Mouse (Mus musculus) embryonic fibroblast, embryonic 13.5 days (primary cell): ENCODE results near the gene Gm20425.

Experiments
- CTCF ChIP-seq: IDR thresholded peaks from 2 replicates; pipeline ENCODE4 v1.5.1; 2011; ENCODE audit warnings: mild to moderate bottlenecking, control low read depth, low read length, moderate library complexity, borderline replicate concordance; ENCODE audit not compliant: insufficient read depth
- POLR2A ChIP-seq: IDR thresholded peaks from 2 replicates; pipeline ENCODE4 v1.6.1; 2011; ENCODE audit warnings: low read depth, mild to moderate bottlenecking, control low read depth, low read length, moderate library complexity

- no peak for TF ChIP-seq CTCF
- TF ChIP-seq POLR2A, result no peak
Measured at GRCm38 (mm10) chr9:103252906-103253305, 22.8 kb upstream of the Gm20425 start.
